Mouse (Mus musculus) v-Abl transformed pro-B cells (cell line): ENCODE measurements around the gene Rsph6a.
"Not testable (repeated sequence)": the region's sequence is repeated elsewhere in the genome, so short reads cannot be mapped to it uniquely, and the experiment has no call there.

Experiments used
- in situ Hi-C, 2 experiments: fragments of 400-800 bp; cut with MboI; formaldehyde crosslinking; loops; one replicate each; pipeline ENCODE4 v1.15.1; 2025; ENCODE audit not compliant: unreplicated experiment in 2 of 2

The Rsph6a gene

DNA sequence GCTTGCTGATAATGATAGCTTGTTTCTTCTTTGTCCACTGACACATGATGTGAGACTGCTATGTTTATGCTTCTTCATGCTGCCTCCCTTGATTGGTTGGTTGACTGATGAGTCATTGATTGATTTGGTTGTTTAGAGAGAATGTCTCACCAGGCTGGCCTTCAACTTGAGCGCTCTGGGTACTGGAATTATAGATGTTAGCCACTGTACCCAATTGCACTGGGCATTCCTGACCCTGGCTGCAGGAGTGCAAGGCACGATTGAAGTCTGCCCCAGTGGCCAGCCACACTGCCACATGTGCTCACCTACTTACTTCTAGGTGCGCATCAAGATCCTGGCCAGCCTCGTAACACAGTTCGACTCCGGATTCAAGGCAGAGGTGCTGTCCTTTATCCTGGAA, 9.9 kb upstream of the Rsph6a start:
- in situ Hi-C loops, result no loop called here

DNA sequence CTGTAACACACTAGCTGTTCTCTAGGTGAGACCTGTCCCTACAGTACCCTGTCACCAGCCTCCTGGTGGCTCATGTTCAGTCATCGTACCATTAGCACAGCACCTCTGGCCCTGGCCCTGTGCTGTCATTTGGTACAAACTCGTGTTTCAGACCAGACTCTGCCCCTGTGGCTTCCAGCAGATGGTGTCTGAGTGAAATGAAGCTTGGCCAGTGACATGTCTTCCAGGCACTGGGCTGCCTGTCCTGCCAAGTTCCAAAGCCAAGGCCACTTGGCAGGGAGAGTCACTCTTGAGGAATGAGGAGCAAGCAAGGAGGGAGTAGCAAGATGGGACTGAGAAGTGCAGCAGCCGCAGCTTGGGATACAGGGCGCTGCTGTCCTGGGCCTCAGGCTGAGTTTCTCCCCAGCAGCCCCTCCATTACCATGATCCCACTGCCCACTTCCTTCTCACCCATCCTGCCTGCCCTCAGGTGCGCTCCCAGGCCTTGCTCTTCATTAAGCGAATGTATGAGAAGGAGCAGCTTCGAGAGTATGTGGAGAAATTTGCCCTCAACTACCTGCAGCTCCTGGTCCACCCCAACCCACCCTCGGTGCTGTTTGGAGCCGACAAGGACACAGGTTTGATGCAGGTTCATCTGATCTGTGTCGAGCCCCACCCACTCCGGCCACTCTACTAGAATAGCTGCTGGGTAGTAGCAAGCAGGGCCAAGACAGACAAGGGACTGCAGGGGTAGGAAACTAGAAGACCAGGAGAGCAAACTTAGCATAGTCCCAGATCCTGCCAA, 8.0 kb upstream of the Rsph6a start:
- in situ Hi-C loops, result no loop called here

DNA sequence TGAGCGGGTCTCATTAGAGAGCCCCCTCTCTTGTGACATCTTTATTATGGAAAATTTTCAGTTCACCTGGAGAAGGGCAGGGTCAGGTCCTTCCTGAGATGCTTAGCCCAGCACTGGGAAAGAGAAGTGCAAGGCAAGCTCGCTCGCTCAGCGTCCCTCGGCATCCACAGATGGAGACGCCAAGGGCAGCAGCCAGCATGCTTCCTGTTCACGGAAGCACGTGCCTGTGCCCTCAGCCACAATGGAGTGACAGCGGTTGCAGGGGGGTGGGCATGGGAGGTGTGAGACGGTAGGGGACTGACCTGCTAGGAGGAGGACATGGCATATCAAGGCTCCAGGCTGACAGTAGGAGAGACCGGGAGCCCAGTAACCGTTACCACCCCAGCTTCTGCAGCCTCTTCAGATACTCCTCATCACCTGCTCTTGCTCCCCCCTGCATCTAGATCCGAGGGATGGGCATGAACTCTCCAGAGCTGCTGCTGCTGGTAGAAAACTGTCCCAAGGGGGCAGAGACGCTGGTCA, 6.4 kb upstream of the Rsph6a start:
- in situ Hi-C loops, result no loop called here

DNA sequence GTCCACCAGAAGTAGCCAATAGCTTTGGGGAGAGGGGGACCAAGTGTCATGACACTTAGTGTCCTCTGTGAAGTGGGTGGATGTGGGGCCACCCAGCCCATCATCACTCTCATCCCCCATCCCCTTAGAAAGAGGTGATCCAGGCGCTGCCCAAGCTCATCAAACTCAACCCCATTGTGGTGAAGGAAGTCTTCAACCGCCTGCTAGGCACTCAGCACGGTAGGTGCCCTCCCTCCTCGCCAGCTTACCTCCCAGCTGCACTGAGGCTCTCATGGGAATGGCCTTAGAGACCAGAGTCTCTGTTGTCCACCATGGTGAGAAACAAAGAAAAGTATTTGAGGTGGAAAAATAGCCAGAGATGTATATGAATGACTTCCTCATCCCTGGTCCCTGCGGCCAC, 5.2 kb upstream of the Rsph6a start:
- in situ Hi-C loops, result no loop called here

DNA sequence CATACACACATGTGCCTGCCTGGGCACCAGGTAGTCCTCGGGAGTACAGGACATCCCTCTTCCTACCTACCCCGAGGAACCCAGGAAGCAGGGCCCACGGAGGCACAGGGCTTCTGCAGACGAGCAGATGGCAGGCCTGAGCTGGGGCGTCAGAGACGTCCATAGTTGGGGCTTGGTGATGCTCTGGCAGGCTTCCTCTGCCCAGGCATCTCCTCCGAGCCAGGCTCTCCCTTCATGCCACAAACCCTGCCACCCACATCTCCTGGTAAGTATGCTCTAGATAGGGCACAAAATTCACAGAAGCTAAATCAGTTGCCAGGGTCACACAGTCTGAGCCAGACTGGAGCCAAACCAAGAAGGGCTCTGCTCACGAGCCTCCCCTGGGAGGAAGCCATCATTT, 4.3 kb upstream of the Rsph6a start:
- in situ Hi-C loops, result no loop called here

DNA sequence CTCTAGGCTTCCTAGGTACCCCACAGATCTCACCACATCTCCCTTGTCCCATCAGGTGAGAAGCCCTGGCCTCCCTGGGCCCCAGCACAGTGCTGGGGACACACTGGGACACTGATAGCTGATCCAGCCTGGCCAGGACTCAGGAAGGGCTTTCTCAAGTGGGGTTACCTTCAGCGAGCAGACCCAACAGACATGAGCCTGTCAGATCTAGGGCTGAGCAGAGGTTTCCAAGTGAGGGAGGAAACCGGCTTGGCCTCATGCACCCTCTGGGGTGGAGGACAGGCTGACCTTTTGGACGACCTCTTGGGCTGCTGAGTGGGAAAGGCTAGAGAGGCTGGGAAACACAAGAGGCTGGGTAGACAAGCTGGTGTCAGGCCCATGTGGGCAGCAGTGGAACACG, 3.3 kb upstream of the Rsph6a start:
- in situ Hi-C loops, result no loop called here

DNA sequence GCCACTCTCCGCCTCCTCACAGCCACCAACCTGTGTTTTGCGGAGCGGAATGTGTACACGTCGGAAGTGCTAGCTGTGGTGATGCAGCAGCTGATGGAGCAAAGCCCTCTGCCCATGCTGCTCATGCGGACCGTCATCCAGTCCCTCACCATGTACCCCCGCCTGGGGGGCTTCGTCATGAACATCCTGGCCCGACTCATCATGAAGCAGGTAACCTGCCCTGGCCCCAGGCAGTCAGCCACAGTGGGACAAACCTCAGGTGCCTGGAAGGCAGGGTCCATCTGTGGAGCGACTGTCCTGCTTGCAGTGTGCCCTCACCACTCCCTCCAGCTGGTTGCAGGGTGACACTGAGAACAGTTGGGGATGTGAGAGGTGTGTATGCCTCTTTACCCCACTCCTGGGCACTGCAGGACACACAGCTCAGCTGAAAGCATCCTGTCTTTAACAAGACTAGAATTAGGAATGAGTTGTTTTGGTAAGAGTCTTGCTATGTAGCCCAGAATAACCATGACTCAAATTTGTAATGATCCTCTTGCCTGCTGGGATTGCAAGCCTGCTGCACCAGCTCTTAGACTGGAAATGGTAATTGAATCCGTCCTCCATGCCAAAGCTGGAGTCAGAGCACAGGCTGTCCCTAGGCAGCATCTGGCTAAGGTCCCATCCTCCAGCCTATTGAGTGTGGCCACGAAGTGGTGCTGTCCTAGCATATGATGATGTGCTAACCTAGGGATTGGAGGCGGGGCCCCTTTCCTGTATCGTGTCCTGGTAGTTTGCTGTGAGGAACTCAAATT, 1.9 kb upstream of the Rsph6a start:
- in situ Hi-C loops, result no loop called here

DNA sequence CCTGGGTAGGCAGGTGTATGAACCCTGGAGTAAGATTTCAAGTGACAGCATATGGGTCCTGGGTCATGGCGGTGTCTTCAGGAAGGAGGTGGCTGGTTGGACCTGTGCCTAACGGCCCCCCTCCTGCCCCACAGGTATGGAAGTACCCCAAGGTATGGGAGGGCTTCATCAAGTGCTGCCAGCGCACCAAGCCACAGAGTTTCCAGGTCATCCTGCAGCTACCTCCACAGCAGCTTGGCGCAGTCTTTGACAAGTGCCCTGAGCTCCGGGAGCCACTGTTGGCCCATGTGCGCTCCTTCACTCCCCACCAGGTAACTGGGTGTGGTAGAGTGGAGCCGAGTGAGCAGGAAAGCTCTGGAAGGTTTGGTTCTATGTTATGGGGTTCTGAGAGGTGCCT, 1.4 kb upstream of the Rsph6a start:
- in situ Hi-C loops, result no loop called here

DNA sequence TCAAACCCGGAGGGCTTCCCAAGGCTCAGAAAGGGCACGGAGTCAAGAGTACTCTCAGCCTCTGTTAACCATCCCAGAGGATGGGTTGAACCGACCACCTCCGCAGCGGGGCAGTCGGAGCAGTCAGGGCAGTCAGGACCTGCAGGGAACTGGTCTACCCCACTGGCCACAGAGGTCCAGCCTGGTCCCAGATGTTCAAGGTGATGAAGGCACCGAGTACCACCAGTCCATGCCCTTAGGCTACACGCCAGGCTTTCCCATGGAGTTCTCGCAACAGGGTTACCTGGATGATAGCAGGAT, 237 bp downstream of the Rsph6a start:
- in situ Hi-C loops, result no loop called here

DNA sequence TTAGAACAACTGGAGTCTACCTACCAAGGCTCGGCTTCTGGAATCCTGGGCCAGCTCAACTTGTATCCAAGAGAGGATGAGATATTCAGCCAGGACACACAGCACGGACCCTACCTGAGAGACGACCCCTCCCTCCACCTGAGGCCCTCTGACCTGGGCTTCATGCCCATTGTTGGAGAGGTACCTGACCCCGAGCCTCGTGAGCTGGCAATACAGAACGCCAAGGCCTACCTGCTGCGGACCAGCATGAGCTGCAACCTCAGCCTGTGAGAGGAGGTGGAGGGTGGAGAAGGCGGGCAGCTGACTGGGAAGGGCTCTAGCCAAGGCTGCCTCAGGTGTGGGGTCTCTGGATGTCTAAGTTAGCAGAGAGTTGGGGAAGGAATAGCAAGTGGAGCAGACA, 618 bp downstream of the Rsph6a start:
- in situ Hi-C loops, result no loop called here

DNA sequence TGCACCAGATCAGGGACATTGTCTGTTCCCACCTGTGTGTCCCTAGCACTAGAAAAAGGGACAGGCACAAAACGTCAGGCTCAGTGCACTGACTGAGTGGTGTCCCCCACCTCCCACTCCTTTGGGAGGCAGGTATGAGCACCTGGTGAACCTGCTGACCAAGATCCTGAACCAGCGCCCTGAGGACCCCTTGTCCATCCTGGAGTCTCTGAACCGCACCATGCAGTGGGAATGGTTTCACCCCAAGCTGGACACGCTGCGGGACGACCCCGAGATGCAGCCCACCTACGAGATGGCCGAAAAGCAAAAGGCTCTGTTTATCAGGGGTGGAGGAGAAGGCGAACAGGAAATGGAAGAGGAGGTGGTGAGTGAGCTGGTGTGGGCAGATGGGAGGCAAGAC, 2.9 kb downstream of the Rsph6a start:
- in situ Hi-C loops, result no loop called here

DNA sequence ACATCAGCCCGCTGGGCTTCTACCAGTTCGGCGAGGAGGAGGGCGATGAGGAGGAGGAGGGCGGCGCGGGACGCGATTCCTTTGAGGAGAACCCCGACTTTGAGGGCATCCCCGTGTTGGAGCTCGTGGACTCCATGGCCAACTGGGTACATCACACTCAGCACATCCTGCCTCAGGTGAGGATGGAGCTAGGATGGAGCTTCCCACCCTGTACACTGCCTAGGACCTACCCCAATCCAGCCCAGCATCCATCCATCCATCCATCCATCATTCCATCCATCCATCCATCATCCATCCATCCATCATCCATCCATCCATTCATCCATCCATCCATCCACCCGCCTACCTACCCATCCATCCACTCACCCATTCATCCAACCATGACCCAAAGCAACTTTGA, 11.4 kb downstream of the Rsph6a start:
- in situ Hi-C loops, result no loop called here

DNA sequence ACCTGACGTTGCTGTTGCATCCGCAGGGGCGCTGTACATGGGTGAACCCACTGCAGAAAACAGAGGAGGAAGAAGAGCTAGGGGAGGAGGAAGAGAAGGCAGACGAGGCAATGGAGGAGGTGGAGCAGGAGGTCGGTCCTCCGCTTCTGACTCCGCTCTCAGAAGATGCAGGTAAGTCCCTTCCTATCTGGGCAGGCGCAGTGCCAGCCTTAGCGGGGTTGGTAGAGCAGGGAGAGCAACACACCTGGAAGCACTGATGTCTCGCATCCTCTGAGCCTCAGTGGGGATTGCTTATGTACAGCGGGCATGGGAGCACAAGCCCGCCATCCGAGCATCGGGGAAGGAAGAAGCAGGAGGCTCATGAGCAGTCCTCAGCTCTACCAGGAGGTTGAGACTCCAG, 12.6 kb downstream of the Rsph6a start:
- in situ Hi-C loops, result no loop called here

DNA sequence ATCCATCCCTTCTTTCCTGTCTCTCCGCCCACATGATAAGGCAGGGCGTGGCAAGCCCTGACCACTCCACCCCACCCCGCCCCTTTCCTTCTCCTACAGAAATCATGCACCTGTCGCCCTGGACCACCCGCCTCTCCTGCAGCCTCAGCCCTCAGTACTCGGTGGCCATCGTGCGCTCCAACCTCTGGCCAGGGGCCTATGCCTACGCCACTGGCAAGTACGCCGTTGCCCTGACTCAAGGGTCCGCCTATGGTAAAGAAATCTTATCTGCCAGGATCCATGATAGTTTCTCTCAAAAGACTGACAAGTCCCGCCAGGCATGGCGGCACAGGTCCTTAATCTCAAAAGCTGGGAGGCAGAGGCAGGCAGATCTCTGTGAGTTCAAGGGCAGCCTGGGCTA, 13.4 kb downstream of the Rsph6a start:
- in situ Hi-C loops, result no loop called here

DNA sequence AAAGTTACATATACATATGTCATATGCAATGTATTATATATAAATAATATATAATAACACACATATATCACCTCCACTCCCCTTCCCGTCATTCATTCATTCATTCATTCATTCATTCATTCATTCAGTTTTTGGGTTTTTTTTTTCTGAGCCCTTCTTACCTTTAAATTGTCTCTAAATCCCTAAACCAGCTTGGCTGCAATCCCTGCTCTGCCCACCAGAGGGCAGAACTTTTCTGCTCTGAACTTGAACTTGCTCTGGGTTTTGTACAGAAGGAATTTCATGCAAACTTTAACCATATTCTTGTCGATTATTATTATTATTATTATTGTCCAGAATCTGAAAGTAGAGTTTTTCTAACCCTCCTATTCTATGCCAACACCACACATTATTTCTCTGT, 14.2 kb downstream of the Rsph6a start:
- in situ Hi-C loops, result no loop called here

DNA sequence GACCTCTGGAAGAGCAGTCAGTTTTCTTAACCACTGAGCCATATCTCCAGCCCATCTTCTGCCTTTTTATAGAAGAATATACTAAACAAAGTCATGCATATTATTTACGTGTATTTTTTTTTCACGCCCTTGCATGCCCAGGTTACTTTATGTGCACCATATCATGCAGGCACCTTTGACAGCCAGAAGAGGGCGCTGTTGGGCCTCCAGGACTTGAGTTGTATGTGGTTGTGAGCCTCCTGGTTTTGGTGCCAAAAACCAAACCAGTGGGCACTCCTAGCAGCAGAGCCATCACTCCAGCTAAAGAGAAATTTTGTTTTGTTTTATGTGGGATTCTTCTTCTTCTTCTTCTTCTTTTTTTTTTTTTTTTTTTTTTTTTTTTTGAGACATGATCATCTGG, 15.0 kb downstream of the Rsph6a start:
- in situ Hi-C loops, result no loop called here

DNA sequence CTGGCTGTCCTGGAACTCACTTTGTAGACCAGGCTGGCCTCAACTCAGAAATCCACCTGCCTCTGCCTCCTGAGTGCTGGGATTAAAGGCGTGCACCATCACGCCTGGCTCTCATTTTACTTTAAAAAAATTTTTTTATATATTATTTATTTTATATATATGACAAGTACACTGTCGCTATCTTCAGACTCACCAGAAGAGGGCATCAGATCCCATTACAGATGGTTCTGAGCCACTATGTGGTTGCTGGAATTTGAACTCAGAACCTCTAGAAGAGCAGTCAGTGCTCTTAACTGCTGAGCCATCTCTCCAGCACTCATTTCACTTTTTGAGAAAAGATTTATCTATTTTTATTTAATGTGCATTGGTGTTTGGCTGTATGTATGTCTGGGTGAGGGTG, 16.5 kb downstream of the Rsph6a start:
- in situ Hi-C loops, result not testable (repeated sequence)

DNA sequence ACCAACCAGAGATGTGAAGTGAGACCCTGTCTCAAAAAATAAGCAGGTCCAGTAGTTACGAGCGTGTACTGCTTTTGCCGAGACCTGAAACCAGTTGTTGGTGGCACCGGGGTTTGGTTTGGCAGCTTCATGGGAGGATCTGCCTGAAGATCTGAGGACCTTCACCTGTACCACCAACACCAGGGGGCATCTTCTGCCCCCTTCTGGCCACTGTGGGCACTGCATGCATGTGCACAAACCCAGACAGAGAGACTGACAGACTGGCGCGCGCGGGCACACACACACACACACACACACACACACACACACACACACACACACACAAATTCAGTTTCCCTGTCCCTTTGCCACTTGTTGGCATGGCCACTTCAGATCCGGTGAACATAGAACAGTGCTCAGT, 19.0 kb downstream of the Rsph6a start:
- in situ Hi-C loops, result no loop called here

DNA sequence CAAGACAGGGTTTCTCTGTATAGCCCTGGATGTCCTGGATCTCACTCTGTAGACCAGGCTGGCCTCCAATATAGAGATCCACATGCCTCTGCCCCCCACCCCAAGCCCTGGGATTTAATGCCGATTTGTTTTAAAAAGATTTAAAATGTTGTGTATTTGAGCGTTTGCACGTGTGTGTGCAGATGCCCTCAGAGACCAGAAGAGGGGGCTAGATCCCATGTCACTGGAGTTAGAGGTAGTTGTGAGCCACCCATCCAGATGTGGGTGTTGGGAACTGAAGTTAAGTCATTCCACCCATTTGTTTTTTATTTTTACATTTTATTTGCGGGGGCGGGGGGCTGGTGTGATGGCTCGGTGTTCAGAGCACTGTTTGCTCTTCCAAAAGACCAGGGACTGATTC, 20.0 kb downstream of the Rsph6a start:
- in situ Hi-C loops, result no loop called here

DNA sequence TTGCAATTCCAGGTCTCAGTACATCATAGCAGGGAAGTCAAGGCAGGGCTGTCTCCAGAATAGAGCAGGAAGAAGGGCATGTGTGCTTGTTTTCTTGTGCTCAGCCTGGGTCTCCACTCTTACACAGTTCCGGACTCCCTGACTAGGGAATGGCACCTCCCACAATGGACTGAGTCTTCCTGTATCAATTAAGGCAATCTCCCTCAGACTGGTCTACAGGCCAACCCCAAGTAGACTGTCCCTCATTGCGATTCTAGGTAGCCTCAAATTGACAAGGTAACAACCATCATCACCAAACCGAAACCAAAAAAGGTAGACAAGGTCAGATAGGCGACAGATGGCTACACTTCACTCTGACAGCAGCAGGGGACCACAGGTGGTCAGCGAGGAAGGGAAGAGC, 20.7 kb downstream of the Rsph6a start:
- in situ Hi-C loops, result no loop called here

DNA sequence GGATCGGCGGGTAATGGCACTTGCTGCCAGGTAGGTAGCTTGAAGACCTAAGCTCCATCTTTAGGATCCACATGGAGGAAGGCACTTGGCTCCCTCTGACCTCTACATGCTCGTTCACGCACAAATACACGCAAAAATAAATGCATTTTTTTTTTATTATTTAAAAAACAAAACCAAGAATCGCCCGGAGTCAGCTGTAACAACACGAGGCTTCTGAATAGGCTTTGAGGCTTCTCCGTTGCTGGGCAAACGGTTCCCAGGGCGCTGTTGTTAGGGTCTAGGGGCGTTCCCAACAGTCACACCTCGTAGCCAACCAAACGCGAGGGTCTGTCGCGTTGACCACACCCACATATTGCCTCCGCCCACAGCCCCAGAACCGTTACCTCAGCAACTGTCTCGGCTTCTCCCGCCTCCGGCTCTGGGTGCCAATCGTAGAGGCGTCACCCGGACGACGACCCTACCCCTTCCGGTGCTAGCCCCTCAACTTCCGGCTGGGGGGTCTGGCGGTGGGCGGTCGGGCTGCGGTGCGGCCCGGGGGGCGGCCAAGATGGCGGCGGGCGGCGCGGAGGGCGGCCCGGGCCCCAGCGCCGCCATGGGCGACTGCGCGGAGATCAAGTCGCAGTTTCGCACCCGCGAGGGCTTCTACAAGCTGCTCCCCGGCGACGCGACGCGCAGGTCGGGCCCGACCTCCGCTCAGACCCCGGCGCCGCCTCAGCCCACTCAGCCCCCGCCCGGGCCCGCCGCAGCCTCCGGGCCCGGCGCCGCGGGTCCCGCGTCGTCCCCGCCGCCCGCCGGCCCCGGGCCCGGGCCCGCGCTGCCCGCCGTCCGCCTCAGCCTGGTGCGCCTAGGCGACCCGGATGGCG, 21.5 kb downstream of the Rsph6a start, which contains the start of gene Dmwd:
Gene Dmwd (plus strand): TSS at position 505 of the 863 bp plus-strand sequence.
- in situ Hi-C loops, result no loop called here
